In the genomic region with DNA sequence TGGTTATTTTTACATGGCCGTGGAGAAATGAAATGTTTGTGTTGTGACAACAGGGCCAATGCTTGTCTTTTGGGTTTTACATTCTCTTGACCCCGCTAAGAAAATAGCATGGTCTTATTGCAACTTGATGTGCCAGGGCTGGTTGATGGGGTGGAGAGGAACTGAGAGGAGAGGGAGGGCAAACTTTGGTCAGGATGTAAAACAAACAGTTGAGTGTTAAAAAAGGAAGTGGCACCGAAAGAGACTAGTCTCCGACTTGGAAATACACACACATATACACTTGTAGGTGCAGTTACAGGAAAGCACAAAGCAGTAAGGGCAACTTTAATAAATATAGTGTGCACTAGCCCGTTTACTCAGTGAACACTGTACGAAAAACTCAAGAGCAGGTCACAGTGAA, we compare ENCODE assay signal across 9 mouse cellular contexts. TPM values are rescaled to one million over a fixed set of nuclear protein-coding genes. Genes with fewer than 3 reads are reported as not detected.
DNase-seq lines count a peak whose midpoint lies in the region; ATAC-seq and TF ChIP-seq lines count a peak whose summit lies in the region.
"Had no signal": no experiment of that assay in that cellular context is flagged by ENCODE, and none has a peak within 500 bp of the region (broad histone marks: within the 10 kb centered on the region; RNA-seq: fewer than 3 reads in every experiment).

No protein-coding gene starts in this region.

- H3K27me3 ChIP-seq in intestine, embryonic 14.5 days (replicated peaks; ENCODE audit: control insufficient read depth, insufficient read depth, low read length) = no peaks in the 10 kb centered on the region
- H3K27me3 ChIP-seq in intestine, embryonic 15.5 days (replicated peaks) = no peaks in the 10 kb centered on the region
- no peaks in the 10 kb centered on the region for H3K27me3 ChIP-seq in E14TG2a.4 (ENCODE audit: insufficient read depth, low read length)
- no peaks in the 10 kb centered on the region for H3K27me3 ChIP-seq in embryonic facial prominence, embryonic 14.5 days (replicated peaks; ENCODE audit: control insufficient read depth, insufficient read depth, low read length)

- H3K9ac ChIP-seq in intestine, embryonic 14.5 days (ENCODE audit: low read length) = no peak overlapping the region
- H3K9ac ChIP-seq in intestine, embryonic 15.5 days = no peak overlapping the region
- H3K9ac ChIP-seq in embryonic facial prominence, embryonic 14.5 days (ENCODE audit: low read depth, low read length) = peak overlapping the region; percentile 96; the same call in 1 of the 2 replicates

- DNase-seq in intestine, embryonic 14.5 days (ENCODE audit: low spot score) = no peak
- DNase-seq in embryonic facial prominence, embryonic 14.5 days (ENCODE audit: low spot score) = no peak
- no peak for DNase-seq in frontal cortex, adult 2 months (ENCODE audit: extremely low spot score in 1 of 2, low spot score in 1 of 2)
- DNase-seq in urinary bladder, postnatal 14 days (ENCODE audit: low spot score) = no peak
- DNase-seq in left cerebral cortex, adult 2 months (ENCODE audit: extremely low spot score in 1 of 2, low spot score in 2 of 2) = no peak
- DNase-seq: cerebellum, postnatal 36 days had no signal

- H3K4me3 ChIP-seq in intestine, embryonic 14.5 days (ENCODE audit: low read depth, low read length) = no peak overlapping the region
- H3K4me3 ChIP-seq in intestine, embryonic 15.5 days (replicated peaks) = no peak overlapping the region
- H3K4me3 ChIP-seq in E14TG2a.4 (replicated peaks; ENCODE audit: low read length) (peak overlapping the region; percentile 98; the same call in 1 of the 2 replicates), macrophage (ENCODE audit: inconsistent target) (peak overlapping the region; percentile 72)
- H3K4me3 ChIP-seq in embryonic facial prominence, embryonic 14.5 days (ENCODE audit: low read depth, low read length) = peak overlapping the region; percentile 80; the same call in 1 of the 2 replicates
- no peak overlapping the region for H3K4me3 ChIP-seq in left cerebral cortex, adult 2 months

- 89% methylated on average over 6 of the region's 6 CpGs for WGBS in intestine, embryonic 14.5 days
- 85% methylated on average over 6 of the region's 6 CpGs for WGBS in intestine, embryonic 15.5 days
- WGBS in embryonic facial prominence, embryonic 14.5 days = 87% methylated on average over 6 of the region's 6 CpGs
- WGBS in macrophage (ENCODE audit: missing documents) = 0% methylated on average over 6 of the region's 6 CpGs

- H3K27ac ChIP-seq in intestine, embryonic 14.5 days (ENCODE audit: low read depth) = no peak overlapping the region
- H3K27ac ChIP-seq in intestine, embryonic 15.5 days = no peak overlapping the region
- H3K27ac ChIP-seq in embryonic facial prominence, embryonic 14.5 days (replicated peaks; ENCODE audit: low read depth, low read length) = no peak overlapping the region
- H3K27ac ChIP-seq in macrophage = peak overlapping the region; percentile 46
- H3K27ac ChIP-seq in left cerebral cortex, adult 2 months = no peak overlapping the region

- H3K9me3 ChIP-seq in intestine, embryonic 14.5 days (ENCODE audit: control insufficient read depth, low read length) = no peaks in the 10 kb centered on the region
- no peaks in the 10 kb centered on the region for H3K9me3 ChIP-seq in intestine, embryonic 15.5 days
- H3K9me3 ChIP-seq in E14TG2a.4 (ENCODE audit: low read length) = peaks cover 10% of the 10 kb centered on the region
- no peaks in the 10 kb centered on the region for H3K9me3 ChIP-seq in embryonic facial prominence, embryonic 14.5 days (ENCODE audit: control insufficient read depth, low read length)

- peaks cover 38% of the 10 kb centered on the region for H3K36me3 ChIP-seq in intestine, embryonic 14.5 days (ENCODE audit: control insufficient read depth, insufficient read depth, low read length)
- H3K36me3 ChIP-seq in intestine, embryonic 15.5 days = peaks cover 16% of the 10 kb centered on the region
- H3K36me3 ChIP-seq in E14TG2a.4 (ENCODE audit: insufficient read depth, low read length) = peaks cover 39% of the 10 kb centered on the region
- H3K36me3 ChIP-seq in embryonic facial prominence, embryonic 14.5 days (ENCODE audit: control insufficient read depth, insufficient read depth, low read length) = peaks cover 31% of the 10 kb centered on the region
- H3K36me3 ChIP-seq in macrophage (ENCODE audit: inconsistent target) = peaks cover 30% of the 10 kb centered on the region

- intact Hi-C loops in left cerebral cortex, adult 2 months (cut with DNase I) = loop anchor here (2.0 kb wide), 1 partner anchor 52 kb away; no protein-coding TSS in a partner anchor

- TF ChIP-seq CTCF in E14TG2a.4 (conservative IDR thresholded peaks at IDR 0.05; ENCODE audit: low read length) = no peak
- no peak for TF ChIP-seq CTCF in left cerebral cortex, adult 2 months (IDR thresholded peaks at IDR 0.05)

- peaks cover 51% of the 10 kb centered on the region for H3K79me2 ChIP-seq in macrophage (ENCODE audit: inconsistent target)

- H3K4me1 ChIP-seq in intestine, embryonic 14.5 days (replicated peaks; ENCODE audit: control insufficient read depth, insufficient read depth, low read length) = peaks cover 14% of the 10 kb centered on the region
- H3K4me1 ChIP-seq in intestine, embryonic 15.5 days (replicated peaks) = peaks cover 8% of the 10 kb centered on the region
- peaks cover 40% of the 10 kb centered on the region for H3K4me1 ChIP-seq in E14TG2a.4 (replicated peaks; ENCODE audit: low read depth, low read length)
- H3K4me1 ChIP-seq in embryonic facial prominence, embryonic 14.5 days (ENCODE audit: control insufficient read depth, insufficient read depth, low read length) = peaks cover 2% of the 10 kb centered on the region; the same call in 1 of the 2 replicates

- peak overlapping the region; percentile 81 for H3K4me2 ChIP-seq in intestine, embryonic 14.5 days (ENCODE audit: low read length)
- no peak overlapping the region for H3K4me2 ChIP-seq in intestine, embryonic 15.5 days (replicated peaks)
- peak overlapping the region; percentile 80 for H3K4me2 ChIP-seq in embryonic facial prominence, embryonic 14.5 days (ENCODE audit: low read depth, low read length)

- ATAC-seq in intestine, embryonic 14.5 days (replicated peaks; ENCODE audit: low FRiP score, low TSS enrichment, low read depth) = no peak
- ATAC-seq in intestine, embryonic 15.5 days = no peak
- ATAC-seq in embryonic facial prominence, embryonic 14.5 days (ENCODE audit: low read depth) = no peak

RNA-seq across cellular contexts. Expression of a gene that starts 1.5 kb away (rescaled TPM):
- 30.6 and 32.6 TPM in 2 replicates for polyA plus RNA-seq in intestine, embryonic 14.5 days (2014; fragmentation: Nextera tagmentation; extraction: Ambion mirVana)
- 21.3 and 24.7 TPM in 2 replicates for polyA plus RNA-seq in intestine, embryonic 15.5 days (2015; fragmentation: Nextera tagmentation; extraction: Ambion mirVana)
- 26.5 and 29.1 TPM in 2 replicates for polyA plus RNA-seq in embryonic facial prominence, embryonic 14.5 days (2014; fragmentation: Nextera tagmentation; extraction: Ambion mirVana)
- 100 to 1,000 TPM in 2 of 26 experiments, 10 to 100 TPM in 24; 10.9 to 103 (median 65.8) TPM for total RNA-seq in macrophage (2018; cell fraction: chromatin; rRNA removed)
- total RNA-seq in macrophage (2018; cell fraction: cytosol; rRNA removed) = 10 to 100 TPM; 28.5 to 85.5 (median 49.6) TPM
- 100 to 1,000 TPM in 2 of 26 experiments, 10 to 100 TPM in 24; 22.2 to 116 (median 68.2) TPM for total RNA-seq in macrophage (2018; cell fraction: nucleus; rRNA removed)
- polyA plus RNA-seq in macrophage (2018) = 22.8 to 37.6 TPM (median 32.0 TPM) in 3 replicates
- 16.2 and 20.4 TPM in 2 replicates for polyA plus RNA-seq in frontal cortex, adult 2 months (2012; rRNA removed)
- 10 to 100 TPM; 35.0 to 43.6 TPM for total RNA-seq in left cerebral cortex, adult 2 months (2021)

RNA-seq across cellular contexts. Expression of a gene that starts 37.4 kb away (rescaled TPM):
- polyA plus RNA-seq in intestine, embryonic 14.5 days (2014; fragmentation: Nextera tagmentation; extraction: Ambion mirVana) = 71.6 and 76.9 TPM in 2 replicates
- polyA plus RNA-seq in intestine, embryonic 15.5 days (2015; fragmentation: Nextera tagmentation; extraction: Ambion mirVana) = 58.4 and 59.7 TPM in 2 replicates
- 57.5 and 68.9 TPM in 2 replicates for polyA plus RNA-seq in embryonic facial prominence, embryonic 14.5 days (2014; fragmentation: Nextera tagmentation; extraction: Ambion mirVana)
- total RNA-seq in macrophage (2018; cell fraction: chromatin; rRNA removed) = 10 to 100 TPM in 22 of 26 experiments, 1 to 10 TPM in 4; 4.7 to 39.2 (median 20.7) TPM
- total RNA-seq in macrophage (2018; cell fraction: cytosol; rRNA removed) = 10 to 100 TPM; 15.7 to 28.5 (median 22.6) TPM
- 10 to 100 TPM in 25 of 26 experiments, 1 to 10 TPM in 1; 9.4 to 38.0 (median 17.8) TPM for total RNA-seq in macrophage (2018; cell fraction: nucleus; rRNA removed)
- polyA plus RNA-seq in macrophage (2018) = 13.1 to 37.7 TPM (median 18.8 TPM) in 3 replicates
- polyA plus RNA-seq in frontal cortex, adult 2 months (2012; rRNA removed) = 48.7 and 51.8 TPM in 2 replicates
- total RNA-seq in left cerebral cortex, adult 2 months (2021) = 10 to 100 TPM; 58.9 to 60.0 TPM

RNA-seq across cellular contexts. Expression of a gene that starts 53.6 kb away (rescaled TPM):
- polyA plus RNA-seq in intestine, embryonic 14.5 days (2014; fragmentation: Nextera tagmentation; extraction: Ambion mirVana) = 7.2 and 9.0 TPM in 2 replicates
- polyA plus RNA-seq in intestine, embryonic 15.5 days (2015; fragmentation: Nextera tagmentation; extraction: Ambion mirVana) = 9.8 and 10.9 TPM in 2 replicates
- polyA plus RNA-seq in embryonic facial prominence, embryonic 14.5 days (2014; fragmentation: Nextera tagmentation; extraction: Ambion mirVana) = 5.2 and 6.7 TPM in 2 replicates
- total RNA-seq in macrophage (2018; cell fraction: chromatin; rRNA removed) = 1 to 10 TPM in 5 of 26 experiments, under 1 TPM in 1, not detected in 20; 0.58 to 3.5 (median 1.8) TPM
- 1 to 10 TPM in 18 of 26 experiments, under 1 TPM in 8; 0.59 to 2.1 (median 1.2) TPM for total RNA-seq in macrophage (2018; cell fraction: cytosol; rRNA removed)
- 1 to 10 TPM in 5 of 26 experiments, under 1 TPM in 6, not detected in 15; 0.59 to 5.6 (median 0.83) TPM for total RNA-seq in macrophage (2018; cell fraction: nucleus; rRNA removed)
- 1.5 to 1.8 TPM (median 1.5 TPM) in 3 replicates for polyA plus RNA-seq in macrophage (2018)
- 5.6 and 8.3 TPM in 2 replicates for polyA plus RNA-seq in frontal cortex, adult 2 months (2012; rRNA removed)
- total RNA-seq in left cerebral cortex, adult 2 months (2021) = 1 to 10 TPM; 7.8 to 8.3 TPM

RNA-seq across cellular contexts. Expression of a gene that starts 53.8 kb away (rescaled TPM):
- 33.3 and 36.0 TPM in 2 replicates for polyA plus RNA-seq in intestine, embryonic 14.5 days (2014; fragmentation: Nextera tagmentation; extraction: Ambion mirVana)
- polyA plus RNA-seq in intestine, embryonic 15.5 days (2015; fragmentation: Nextera tagmentation; extraction: Ambion mirVana) = 20.4 and 22.0 TPM in 2 replicates
- 20.5 and 24.5 TPM in 2 replicates for polyA plus RNA-seq in embryonic facial prominence, embryonic 14.5 days (2014; fragmentation: Nextera tagmentation; extraction: Ambion mirVana)
- 10 to 100 TPM in 6 of 26 experiments, 1 to 10 TPM in 19, under 1 TPM in 1; 0.59 to 19.8 (median 6.4) TPM for total RNA-seq in macrophage (2018; cell fraction: chromatin; rRNA removed)
- 1 to 10 TPM; 1.1 to 3.2 (median 1.9) TPM for total RNA-seq in macrophage (2018; cell fraction: cytosol; rRNA removed)
- total RNA-seq in macrophage (2018; cell fraction: nucleus; rRNA removed) = 10 to 100 TPM in 2 of 26 experiments, 1 to 10 TPM in 24; 1.2 to 37.0 (median 2.7) TPM
- 0.57 to 14.9 TPM (median 4.5 TPM) in 3 replicates for polyA plus RNA-seq in macrophage (2018)
- 1.6 and 1.7 TPM in 2 replicates for polyA plus RNA-seq in frontal cortex, adult 2 months (2012; rRNA removed)
- total RNA-seq in left cerebral cortex, adult 2 months (2021) = 1 to 10 TPM in 1 of 2 experiments, under 1 TPM in 1; 0.98 to 1.5 TPM

RNA-seq across cellular contexts. Expression of a gene that starts 55.8 kb away (rescaled TPM):
- polyA plus RNA-seq in intestine, embryonic 14.5 days (2014; fragmentation: Nextera tagmentation; extraction: Ambion mirVana) = 19.5 and 21.9 TPM in 2 replicates
- 16.1 and 17.1 TPM in 2 replicates for polyA plus RNA-seq in intestine, embryonic 15.5 days (2015; fragmentation: Nextera tagmentation; extraction: Ambion mirVana)
- polyA plus RNA-seq in embryonic facial prominence, embryonic 14.5 days (2014; fragmentation: Nextera tagmentation; extraction: Ambion mirVana) = 30.1 and 31.5 TPM in 2 replicates
- 100 to 1,000 TPM in 13 of 26 experiments, 10 to 100 TPM in 13; 23.3 to 209 (median 102) TPM for total RNA-seq in macrophage (2018; cell fraction: chromatin; rRNA removed)
- total RNA-seq in macrophage (2018; cell fraction: cytosol; rRNA removed) = 10 to 100 TPM; 26.8 to 71.0 (median 38.8) TPM
- 100 to 1,000 TPM in 3 of 26 experiments, 10 to 100 TPM in 23; 28.6 to 139 (median 72.1) TPM for total RNA-seq in macrophage (2018; cell fraction: nucleus; rRNA removed)
- 22.1 to 29.2 TPM (median 23.3 TPM) in 3 replicates for polyA plus RNA-seq in macrophage (2018)
- polyA plus RNA-seq in frontal cortex, adult 2 months (2012; rRNA removed) = 17.9 and 20.8 TPM in 2 replicates
- total RNA-seq in left cerebral cortex, adult 2 months (2021) = 10 to 100 TPM; 47.0 to 49.3 TPM

Comparison
In these comparisons a context has a peak if more than half of its experiments do, and no peak if none do; other contexts are left out.
1. H3K4me3 ChIP-seq: peak in E14TG2a.4 (single experiment), embryonic facial prominence, embryonic 14.5 days (single experiment) and macrophage (single experiment); none in intestine, embryonic 14.5 days (single experiment), intestine, embryonic 15.5 days (single experiment) and left cerebral cortex, adult 2 months (single experiment).